Mouse (Mus musculus) cortical plate, adult 2 months (tissue): Measurements from ENCODE around the gene Sh3bgr. TPM values are rescaled to one million over a fixed set of nuclear protein-coding genes. Genes with fewer than 3 reads are reported as not detected.

Experiments
- H3K27ac ChIP-seq: fragments of 200-500 bp; 2 replicates; pipeline ENCODE4 v1.5.1; 2012; ENCODE audit warnings: low read length, control low read depth, inconsistent platforms; ENCODE audit not compliant: insufficient read depth
- H3K4me1 ChIP-seq: fragments of 200-500 bp; 2 replicates; pipeline ENCODE4 v1.6.1; 2011; ENCODE audit warnings: low read length; ENCODE audit not compliant: control insufficient read depth, insufficient read depth
- H3K4me3 ChIP-seq: fragments of 200-500 bp; 2 replicates; pipeline ENCODE4 v1.5.1; 2011; ENCODE audit warnings: mild to moderate bottlenecking, low read length, control low read depth; ENCODE audit not compliant: insufficient read depth
- CTCF ChIP-seq: fragments of 200-500 bp; IDR thresholded peaks from 2 replicates; pipeline ENCODE4 v1.5.1; 2011; ENCODE audit warnings: mild to moderate bottlenecking, control low read depth, low read length; ENCODE audit not compliant: insufficient read depth; ENCODE audit errors: extremely low read depth
- POLR2A ChIP-seq: fragments of 200-500 bp; IDR thresholded peaks from 2 replicates; pipeline ENCODE4 v1.6.1; 2011; ENCODE audit warnings: mild to moderate bottlenecking, low read length, control low read depth; ENCODE audit not compliant: insufficient read depth; ENCODE audit errors: extremely low read depth
- polyA plus RNA-seq: library from polyadenylated mRNA; depleted of rRNA; stranded (reverse); fragments of >200 nt; gene quantifications from 2 replicates; pipeline ENCODE4 v1.2.3, GENCODE M21; 2012; rRNA removed

Gene Sh3bgr
- polyA plus RNA-seq, 1 experiment = 2.5 TPM

DNA sequence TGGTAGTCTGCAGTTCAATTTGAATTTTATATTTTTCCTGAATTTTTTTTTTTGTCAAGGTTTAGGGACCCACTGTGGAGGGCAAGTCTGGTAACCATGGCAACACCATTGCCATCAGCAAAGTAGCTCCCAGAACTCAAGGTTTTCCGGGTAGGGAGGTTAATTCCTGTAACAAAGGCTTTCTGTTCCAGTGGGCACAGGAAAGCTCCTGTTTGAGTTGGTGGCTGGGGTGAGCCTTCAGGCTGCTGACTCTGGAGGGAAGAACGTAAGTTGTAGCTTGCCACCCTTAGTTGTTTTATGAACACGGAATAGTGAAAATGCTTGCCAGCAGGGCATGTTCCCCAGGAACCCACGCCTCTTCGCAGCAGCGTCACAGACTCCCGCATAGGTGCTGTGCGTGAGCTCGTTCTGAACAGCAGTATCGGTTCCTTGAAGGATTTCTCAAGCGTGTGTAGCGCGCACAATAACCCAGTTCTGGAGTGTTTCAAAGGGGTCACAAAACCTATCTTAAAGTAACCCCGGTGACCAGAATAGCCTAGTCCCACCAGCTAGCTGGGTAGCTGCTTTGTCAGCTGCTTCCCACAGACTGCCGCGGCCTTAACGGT is 35.2 kb downstream of the Sh3bgr start, which contains the start of gene B3galt5:
TSS of gene B3galt5 (plus strand) at position 436 of the 605 bp plus-strand sequence.
- TF ChIP-seq POLR2A (0 out of 2 replicates have a peak, but pooled peaks have one; percentile 21), CTCF (no peak)
- Histone ChIP-seq H3K4me3 (0 out of 2 replicates have a peak within 1 kb of the TSS, but pooled peaks have one; percentile 6), H3K4me1 (no peaks in the 10 kb centered on the region), H3K27ac (no peak within 1 kb of the TSS)

DNA sequence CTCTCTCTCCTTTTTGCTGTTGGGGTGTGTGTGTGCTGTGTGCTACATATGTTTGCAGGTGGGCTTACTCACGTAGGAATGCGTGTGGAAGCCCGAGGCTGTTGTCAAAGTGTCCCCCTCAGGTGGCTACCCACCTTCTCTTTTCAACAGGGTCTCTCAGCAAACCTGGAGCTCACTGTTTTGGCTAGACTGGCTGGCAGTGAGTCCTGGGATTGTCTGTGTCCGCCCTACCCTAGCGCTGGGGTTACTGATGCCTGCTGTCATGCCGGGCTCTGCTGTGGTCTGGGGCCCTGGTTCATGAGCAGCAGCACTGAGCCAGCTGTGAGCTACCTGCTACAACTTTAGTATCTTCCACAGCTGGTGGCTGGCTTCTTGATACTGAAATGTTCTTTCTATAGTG is 44.2 kb downstream of the Sh3bgr start:
- H3K4me3 ChIP-seq = no peak overlapping the region
- TF ChIP-seq POLR2A (no peak), CTCF (no peak)
- no peaks in the 10 kb centered on the region for H3K4me1 ChIP-seq
- no peak overlapping the region for H3K27ac ChIP-seq

DNA sequence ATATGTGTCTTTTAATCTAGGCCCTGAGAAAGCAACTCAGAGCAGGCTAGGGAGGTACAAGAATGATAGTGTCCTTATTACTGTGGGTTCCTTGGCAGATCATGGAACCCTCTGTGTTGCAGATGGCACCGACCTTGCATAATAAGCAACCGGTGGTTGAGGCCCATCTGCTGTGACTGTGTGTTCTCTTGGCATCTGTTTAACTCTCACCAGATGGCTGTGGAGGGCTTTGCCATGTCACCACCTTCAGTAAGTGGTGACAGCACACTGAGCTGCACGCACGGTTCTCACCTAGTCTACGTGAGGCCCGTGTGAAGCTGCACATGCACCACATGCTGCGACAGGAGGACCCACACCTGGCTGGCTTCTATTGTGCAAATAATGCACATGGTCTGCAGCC is 49.4 kb downstream of the Sh3bgr start:
- Histone ChIP-seq H3K4me1 (no peaks in the 10 kb centered on the region), H3K27ac (no peak overlapping the region), H3K4me3 (no peak overlapping the region)
- TF ChIP-seq POLR2A (no peak), CTCF (no peak)

DNA sequence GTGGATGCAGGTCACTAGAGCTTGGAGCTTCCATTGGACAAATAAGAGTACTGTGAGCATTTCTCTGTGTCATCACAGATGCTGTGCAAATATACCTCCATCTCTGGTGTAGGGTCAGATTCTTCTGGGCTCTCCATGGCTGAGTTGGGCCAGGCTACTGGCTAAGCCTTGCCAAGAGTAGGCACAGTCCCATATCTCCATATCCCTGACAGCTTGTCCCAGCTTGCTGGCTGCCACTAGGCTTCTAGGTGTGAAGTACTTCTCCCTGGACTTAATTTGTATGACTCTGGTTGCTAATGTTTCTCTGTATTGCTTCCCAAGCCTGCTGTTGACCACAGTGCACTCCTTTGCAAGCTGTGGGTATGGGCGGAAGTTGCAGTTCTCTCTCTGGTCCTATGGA is 51.9 kb downstream of the Sh3bgr start:
- Histone ChIP-seq H3K4me1 (no peaks in the 10 kb centered on the region), H3K27ac (no peak overlapping the region), H3K4me3 (no peak overlapping the region)
- TF ChIP-seq CTCF (no peak), POLR2A (no peak)

DNA sequence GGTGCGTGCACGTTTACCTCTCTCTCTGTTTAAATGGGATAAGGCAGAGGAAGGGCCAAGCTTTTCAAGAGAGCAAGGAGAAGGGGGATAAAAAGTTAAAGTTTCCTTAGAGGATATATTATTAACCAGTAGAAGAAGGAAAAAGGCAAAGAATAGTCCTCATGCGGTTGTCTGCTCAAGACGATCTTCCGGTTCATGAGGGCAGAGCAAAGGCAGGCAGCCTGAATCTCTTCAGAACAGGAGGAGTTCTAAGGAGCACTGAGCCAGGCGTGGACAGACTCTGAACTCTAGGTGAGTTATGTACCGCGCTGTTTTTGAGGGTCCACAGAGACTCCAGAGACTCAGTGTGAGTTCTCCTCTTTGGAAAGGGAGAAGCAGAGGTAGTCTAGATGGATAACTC is 58.2 kb downstream of the Sh3bgr start:
- no peak for TF ChIP-seq CTCF
- TF ChIP-seq POLR2A = no peak
- H3K27ac ChIP-seq = no peak overlapping the region

DNA sequence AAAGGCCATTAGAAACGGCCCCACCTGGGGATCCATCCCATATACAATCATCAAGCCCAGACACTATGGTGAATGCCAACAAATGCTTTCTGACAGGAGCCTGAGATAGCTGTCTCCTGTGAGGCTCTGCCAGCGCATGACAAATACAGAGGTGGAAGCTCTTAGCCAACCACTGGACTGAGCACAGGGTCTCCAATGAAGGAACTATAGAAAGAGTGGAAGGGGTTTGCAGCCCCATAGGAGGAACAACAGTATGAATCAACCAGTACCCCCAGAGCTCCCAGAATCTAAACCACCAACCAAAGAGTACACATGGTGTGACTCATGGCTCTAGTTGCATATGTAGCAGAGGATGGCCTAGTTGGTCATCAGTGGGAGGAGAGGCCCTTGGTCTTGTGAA is 71.5 kb downstream of the Sh3bgr start:
- Histone ChIP-seq H3K4me3 (no peak overlapping the region), H3K4me1 (no peaks in the 10 kb centered on the region), H3K27ac (no peak overlapping the region)
- no peak for TF ChIP-seq POLR2A
- no peak for TF ChIP-seq CTCF

More for the DNA sequence above, 58.2 kb downstream of the Sh3bgr start:
- H3K4me1 ChIP-seq = no peaks in the 10 kb centered on the region
- no peak overlapping the region for H3K4me3 ChIP-seq

DNA sequence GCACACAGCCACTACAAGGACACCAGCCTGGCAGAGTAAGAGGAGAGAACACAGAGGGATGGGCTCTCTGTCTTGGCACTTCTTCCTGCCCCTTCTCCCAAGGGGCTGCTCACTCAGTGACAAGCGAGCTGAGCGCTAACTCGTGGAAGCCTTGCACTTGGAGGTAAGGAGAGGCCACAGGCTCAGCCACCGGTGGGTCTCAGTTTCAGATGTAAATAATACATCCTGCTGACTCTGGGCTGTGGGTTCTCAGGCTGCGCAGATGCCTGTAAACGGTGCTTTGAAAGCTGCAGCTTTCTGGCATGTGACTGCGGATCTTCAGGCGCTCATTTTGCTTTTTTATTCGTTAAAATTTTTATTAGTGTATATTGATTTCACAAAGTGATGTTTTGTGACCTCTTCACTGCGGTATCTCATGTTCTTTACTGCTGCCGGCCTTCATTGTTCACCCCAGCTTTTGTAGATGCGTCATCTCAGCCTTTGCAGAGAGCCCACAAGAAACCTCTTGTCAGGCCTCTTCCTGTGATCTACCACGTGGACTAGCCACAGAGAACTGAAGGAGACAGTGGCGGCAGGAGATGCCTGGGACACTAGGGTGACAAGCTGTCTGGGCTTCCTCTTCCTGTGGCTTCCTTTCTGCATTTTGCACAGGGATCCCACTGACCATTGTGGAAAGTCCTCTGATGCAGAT is 72.8 kb downstream of the Sh3bgr start:
- Histone ChIP-seq H3K4me1 (no peaks in the 10 kb centered on the region), H3K27ac (no peak overlapping the region; the same call in 1 of the 2 replicates), H3K4me3 (0 out of 2 replicates have a peak overlapping the region, but pooled peaks have one; percentile 23)
- no peak for TF ChIP-seq POLR2A
- TF ChIP-seq CTCF = no peak

DNA sequence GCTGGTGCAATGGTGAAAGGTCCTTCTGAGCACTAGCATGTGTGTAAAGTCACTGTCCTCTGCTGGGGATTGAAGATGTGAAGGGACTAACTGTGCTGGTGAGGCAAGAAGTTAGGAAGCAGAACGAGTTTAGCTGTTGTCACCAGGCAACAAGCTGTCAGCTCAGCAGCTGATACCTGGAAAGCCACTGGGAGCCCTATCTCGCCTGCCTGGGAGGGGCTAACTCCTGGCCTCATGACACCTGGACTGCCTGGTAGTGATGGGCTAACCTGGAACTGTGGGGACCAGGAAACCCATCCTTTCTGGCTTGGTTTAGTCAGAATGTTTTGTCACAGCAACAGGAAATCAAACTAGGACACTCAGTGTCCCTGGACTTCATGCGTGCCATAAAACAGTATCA is 76.3 kb downstream of the Sh3bgr start:
- Histone ChIP-seq H3K27ac (no peak overlapping the region), H3K4me3 (no peak overlapping the region), H3K4me1 (0 out of 2 replicates have a peak, but pooled peaks cover 3% of the 10 kb centered on the region)
- TF ChIP-seq CTCF (no peak), POLR2A (no peak)

Other genes with a start within 250 kb of the Sh3bgr start
- 22.0 and 23.2 TPM in 2 replicates for gene Psmg1, start 209.5 kb upstream of the Sh3bgr start, polyA plus RNA-seq
- gene Brwd1, start 117.9 kb upstream of the Sh3bgr start, polyA plus RNA-seq = 94.2 and 95.0 TPM in 2 replicates
- 70.3 and 75.2 TPM in 2 replicates for gene Hmgn1, start 72.7 kb upstream of the Sh3bgr start, polyA plus RNA-seq
- gene Wrb, start 55.0 kb upstream of the Sh3bgr start, polyA plus RNA-seq = 79.6 and 93.2 TPM in 2 replicates
- gene Lca5l, start 8.2 kb upstream of the Sh3bgr start, polyA plus RNA-seq = 3.2 and 3.5 TPM in 2 replicates
- 14.6 and 15.3 TPM in 2 replicates for gene B3galt5, start 35.4 kb downstream of the Sh3bgr start, polyA plus RNA-seq
- not detected in 2 replicates for gene Itgb2l, start 243.2 kb downstream of the Sh3bgr start, polyA plus RNA-seq